Mouse (Mus musculus) myocyte (in vitro differentiated cells): Measurements from ENCODE around the gene 1700016C15Rik. TPM values are rescaled to one million over a fixed set of nuclear protein-coding genes. Genes with fewer than 3 reads are reported as not detected.

Experiments
- H3K27me3 ChIP-seq: one replicate; pipeline ENCODE4 v1.6.1; 2011; ENCODE audit not compliant: control insufficient read depth, insufficient read depth, insufficient read length
- H3K36me3 ChIP-seq: one replicate; pipeline ENCODE4 v1.6.1; 2011; ENCODE audit not compliant: control insufficient read depth, insufficient read depth
- H3K4me2 ChIP-seq: one replicate; pipeline ENCODE4 v1.6.1; 2011; ENCODE audit warnings: low read depth, control low read depth
- H3K4me3 ChIP-seq: one replicate; pipeline ENCODE4 v1.5.1; 2011; ENCODE audit warnings: mild to moderate bottlenecking, control low read depth, moderate library complexity
- H3K79me2 ChIP-seq: one replicate; pipeline ENCODE4 v1.6.1; 2011; ENCODE audit not compliant: control insufficient read depth, insufficient read depth
- H3ac ChIP-seq: one replicate; pipeline ENCODE4 v1.6.1; 2011; ENCODE audit not compliant: control insufficient read depth, insufficient read length
- CEBPB ChIP-seq: IDR thresholded peaks from 2 replicates; pipeline ENCODE4 v1.6.1; 2011; ENCODE audit warnings: mild to moderate bottlenecking, moderate library complexity; ENCODE audit not compliant: poor library complexity, insufficient read depth, severe bottlenecking
- E2F4 ChIP-seq: IDR thresholded peaks from one replicate; pipeline ENCODE4 v1.6.1; 2011; ENCODE audit warnings: mild to moderate bottlenecking, control low read depth, moderate library complexity; ENCODE audit not compliant: insufficient read depth
- MAX ChIP-seq: IDR thresholded peaks from one replicate; pipeline ENCODE4 v1.6.1; 2011; ENCODE audit warnings: low read depth, mild to moderate bottlenecking, control low read depth
- MYOD1 ChIP-seq, 3 experiments: IDR thresholded peaks; one replicate each; pipeline ENCODE4 v1.6.1; 2011; ENCODE audit warnings: control low read depth in 2 of 3, low read depth in 2 of 3, mild to moderate bottlenecking in 2 of 3, moderate library complexity in 1 of 3; ENCODE audit not compliant: insufficient read length in 2 of 3, control insufficient read depth in 1 of 3
- MYOG ChIP-seq, 3 experiments: IDR thresholded peaks; one replicate each; pipeline ENCODE4 v1.6.1; 2011; ENCODE audit warnings: control low read depth in 2 of 3, low read depth in 2 of 3, mild to moderate bottlenecking in 2 of 3; ENCODE audit not compliant: insufficient read length in 2 of 3, control insufficient read depth in 1 of 3, insufficient read depth in 1 of 3
- POLR2A ChIP-seq: IDR thresholded peaks from one replicate; pipeline ENCODE4 v1.6.1; 2011; ENCODE audit warnings: low read depth, mild to moderate bottlenecking, control low read depth, moderate library complexity; ENCODE audit not compliant: insufficient read length
- POLR2AphosphoS2 ChIP-seq: IDR thresholded peaks from one replicate; pipeline ENCODE4 v1.6.1; 2011; ENCODE audit warnings: low read depth, control low read depth; ENCODE audit not compliant: insufficient read length
- REST ChIP-seq: IDR thresholded peaks from one replicate; pipeline ENCODE4 v1.6.1; 2011; ENCODE audit warnings: mild to moderate bottlenecking, control low read depth, moderate library complexity; ENCODE audit not compliant: insufficient read depth, insufficient read length
- SRF ChIP-seq: IDR thresholded peaks from one replicate; pipeline ENCODE4 v1.6.1; 2011; ENCODE audit warnings: low read depth; ENCODE audit not compliant: control insufficient read depth, insufficient read length
- TCF12 ChIP-seq: IDR thresholded peaks from one replicate; pipeline ENCODE4 v1.6.1; 2011; ENCODE audit warnings: mild to moderate bottlenecking, control low read depth; ENCODE audit not compliant: poor library complexity, insufficient read depth, severe bottlenecking
- TCF3 ChIP-seq: IDR thresholded peaks from one replicate; pipeline ENCODE4 v1.6.1; 2011; ENCODE audit warnings: low read depth, control low read depth; ENCODE audit not compliant: insufficient read length
- USF1 ChIP-seq: IDR thresholded peaks from one replicate; pipeline ENCODE4 v1.6.1; 2011; ENCODE audit warnings: low read depth, mild to moderate bottlenecking, control low read depth, moderate library complexity
- polyA plus RNA-seq: library from polyadenylated mRNA; unstranded; fragments of >200 nt; fragmentation: generic; extraction: Trizol; gene quantifications from one replicate; pipeline ENCODE4 v1.2.1, GENCODE M21; 2012; ENCODE audit warnings: missing spikeins

1700016C15Rik gene
- polyA plus RNA-seq, 1 experiment: not detected

DNA sequence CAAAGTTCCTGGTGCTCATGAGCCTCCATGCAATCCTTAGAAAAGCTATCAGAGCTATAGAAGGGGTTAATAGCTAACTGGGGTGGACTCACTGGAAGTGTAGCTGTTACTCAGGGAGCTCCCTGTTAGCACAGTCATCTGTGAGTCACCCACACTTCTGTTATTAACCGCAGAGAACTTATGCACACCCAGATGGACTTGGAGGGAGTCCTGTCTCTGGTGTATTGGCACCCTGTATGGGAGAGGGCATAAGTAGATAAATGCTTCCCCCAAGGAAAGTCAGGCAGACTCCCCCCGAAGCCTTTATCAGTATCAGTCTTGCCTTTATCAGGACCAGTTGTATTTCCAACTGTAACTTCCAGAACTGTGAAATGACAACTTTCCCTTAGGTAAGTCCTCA lies 18.2 kb upstream of the 1700016C15Rik start:
- Histone ChIP-seq H3K36me3 (no peaks in the 10 kb centered on the region), H3K27me3 (no peaks in the 10 kb centered on the region), H3ac (no peak overlapping the region), H3K4me3 (no peak overlapping the region), H3K4me2 (peak overlapping the region; percentile 66), H3K79me2 (no peaks in the 10 kb centered on the region)
- TF ChIP-seq MYOG (IDR thresholded peaks at IDR 0.05; ENCODE audit: control insufficient read depth in 1 of 3, insufficient read depth in 1 of 3, insufficient read length in 2 of 3, low read depth in 2 of 3): no peak
- peak in 1 of 3 experiments; percentile 53 for TF ChIP-seq MYOD1 (IDR thresholded peaks at IDR 0.05; ENCODE audit: control insufficient read depth in 1 of 3, insufficient read length in 2 of 3, low read depth in 2 of 3)

DNA sequence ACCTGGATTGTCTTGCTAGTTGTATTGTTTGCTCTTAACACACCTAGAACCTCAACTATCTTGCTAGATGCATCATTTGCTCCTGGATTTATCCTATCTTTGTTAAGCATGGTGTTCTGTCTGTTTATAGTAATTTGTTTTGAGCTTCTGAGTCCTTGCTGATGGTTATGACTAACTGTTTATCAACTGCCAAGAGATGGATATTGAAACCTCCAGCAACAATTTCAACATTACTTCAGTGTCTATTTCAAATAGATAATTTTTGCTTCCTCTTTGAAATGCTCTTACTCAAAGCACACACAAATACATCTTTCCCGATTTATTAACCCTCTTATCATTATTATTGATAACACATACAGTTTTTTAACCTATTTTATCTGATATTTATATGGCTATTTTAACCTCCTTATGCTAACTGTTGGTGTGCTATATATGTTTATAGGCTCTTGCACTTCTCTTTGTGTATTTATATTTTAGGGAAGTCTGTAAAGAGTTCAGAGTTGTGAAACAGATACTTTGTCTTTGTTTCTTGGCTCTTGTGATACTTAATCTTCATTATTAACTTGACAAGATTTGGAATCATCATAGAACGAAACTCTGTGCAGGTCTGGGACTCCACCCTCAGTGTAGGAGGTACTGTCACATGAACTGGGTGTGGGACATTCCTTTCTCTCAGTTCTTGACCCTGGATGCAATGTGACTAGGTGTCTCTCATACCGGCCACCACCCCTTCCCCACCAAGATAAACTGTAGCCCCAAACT lies 15.8 kb upstream of the 1700016C15Rik start:
- 0 out of 2 replicates have a peak, but pooled peaks have one; percentile 44 for TF ChIP-seq CEBPB
- TF ChIP-seq MYOG (IDR thresholded peaks at IDR 0.05; ENCODE audit: control insufficient read depth in 1 of 3, insufficient read depth in 1 of 3, insufficient read length in 2 of 3, low read depth in 2 of 3): no peak
- no peak for TF ChIP-seq USF1
- no peak overlapping the region for H3ac ChIP-seq
- no peaks in the 10 kb centered on the region for H3K27me3 ChIP-seq
- H3K4me3 ChIP-seq: no peak overlapping the region
- no peak overlapping the region for H3K4me2 ChIP-seq
- no peaks in the 10 kb centered on the region for H3K79me2 ChIP-seq
- H3K36me3 ChIP-seq: no peaks in the 10 kb centered on the region

- Histone ChIP-seq H3K36me3 (no peaks in the 10 kb centered on the region), H3K27me3 (no peaks in the 10 kb centered on the region), H3ac (no peak overlapping the region), H3K4me3 (no peak overlapping the region), H3K79me2 (no peaks in the 10 kb centered on the region), H3K4me2 (no peak overlapping the region)
- TF ChIP-seq POLR2A: no peak
- no peak for TF ChIP-seq POLR2AphosphoS2
- no peak for TF ChIP-seq MAX
- TF ChIP-seq MYOG (IDR thresholded peaks at IDR 0.05; ENCODE audit: control insufficient read depth in 1 of 3, insufficient read depth in 1 of 3, insufficient read length in 2 of 3, low read depth in 2 of 3): no peak
These were observed 15.1 kb upstream of the 1700016C15Rik start for GRCm38 (mm10) chr1:177714397-177715012.

GRCm38 (mm10) chr1:177716448-177716847 lies 13.2 kb upstream of the 1700016C15Rik start:
- H3K79me2 ChIP-seq: no peaks in the 10 kb centered on the region
- no peaks in the 10 kb centered on the region for H3K27me3 ChIP-seq
- H3ac ChIP-seq: no peak overlapping the region

DNA sequence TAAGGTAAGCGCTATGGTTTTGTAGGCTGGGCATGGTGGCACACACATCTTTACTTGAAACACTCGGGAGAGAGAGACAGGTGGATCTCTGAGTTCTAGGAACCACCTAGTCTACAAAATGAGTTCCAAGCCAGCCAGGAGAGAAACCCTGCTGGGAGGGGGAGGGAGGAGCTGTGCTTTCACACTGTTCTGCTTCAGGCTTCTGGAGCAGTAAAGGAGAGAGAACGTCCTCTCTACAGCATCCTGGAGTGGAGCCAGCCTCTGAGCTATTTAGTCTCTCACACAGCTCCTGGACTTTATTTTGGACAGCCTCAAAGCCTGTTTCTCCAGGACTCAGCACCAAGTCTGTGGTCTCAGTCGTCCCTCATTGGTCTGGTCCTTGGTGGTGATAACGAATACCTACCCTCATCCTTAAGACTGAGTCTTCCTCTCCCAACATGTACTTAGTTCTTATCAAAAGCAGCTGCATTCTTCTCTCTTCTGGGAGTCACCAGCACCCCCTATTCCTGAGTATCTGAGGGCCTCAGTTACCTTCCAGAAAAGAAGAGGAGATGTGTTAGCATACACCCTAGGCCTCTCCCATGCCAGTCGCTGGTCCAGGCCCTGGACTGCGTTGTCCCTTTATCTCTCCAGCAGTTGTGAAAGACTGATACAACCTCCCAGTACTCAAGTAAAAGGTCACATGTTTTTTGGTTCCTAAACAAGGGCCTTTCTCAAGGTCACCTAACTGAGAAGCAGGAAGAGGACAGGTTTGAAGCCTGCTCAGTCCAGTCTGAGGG lies 12.4 kb upstream of the 1700016C15Rik start:
- no peak overlapping the region for H3K4me3 ChIP-seq
- no peak overlapping the region for H3K4me2 ChIP-seq
- no peak for TF ChIP-seq CEBPB
- TF ChIP-seq POLR2A: no peak
- TF ChIP-seq POLR2AphosphoS2: no peak
- TF ChIP-seq MYOD1 (IDR thresholded peaks at IDR 0.05; ENCODE audit: control insufficient read depth in 1 of 3, insufficient read length in 2 of 3, low read depth in 2 of 3): no peak
- TF ChIP-seq MAX: no peak
- no peak for TF ChIP-seq TCF3
- TF ChIP-seq MYOG (IDR thresholded peaks at IDR 0.05; ENCODE audit: control insufficient read depth in 1 of 3, insufficient read depth in 1 of 3, insufficient read length in 2 of 3, low read depth in 2 of 3): no peak
- no peak for TF ChIP-seq USF1
- no peak for TF ChIP-seq E2F4
- no peak for TF ChIP-seq REST
- no peak for TF ChIP-seq SRF
- H3K36me3 ChIP-seq: no peaks in the 10 kb centered on the region
- no peaks in the 10 kb centered on the region for H3K27me3 ChIP-seq
- H3K79me2 ChIP-seq: no peaks in the 10 kb centered on the region
- H3ac ChIP-seq: no peak overlapping the region

More at GRCm38 (mm10) chr1:177716448-177716847, 13.2 kb upstream of the 1700016C15Rik start:
- TF ChIP-seq USF1 (no peak), SRF (no peak), TCF12 (no peak), MYOG (IDR thresholded peaks at IDR 0.05; ENCODE audit: control insufficient read depth in 1 of 3, insufficient read depth in 1 of 3, insufficient read length in 2 of 3, low read depth in 2 of 3) (no peak), MYOD1 (IDR thresholded peaks at IDR 0.05; ENCODE audit: control insufficient read depth in 1 of 3, insufficient read length in 2 of 3, low read depth in 2 of 3) (no peak), TCF3 (no peak), POLR2A (no peak), MAX (no peak), CEBPB (no peak), E2F4 (no peak), POLR2AphosphoS2 (no peak), REST (no peak)
- no peak overlapping the region for H3K4me3 ChIP-seq
- no peak overlapping the region for H3K4me2 ChIP-seq
- no peaks in the 10 kb centered on the region for H3K36me3 ChIP-seq
